Mouse (Mus musculus) heart, embryonic 11.5 days (tissue): ENCODE measurements around the gene Lgals2. TPM values are rescaled to one million over a fixed set of nuclear protein-coding genes. Genes with fewer than 3 reads are reported as not detected.

Experiments
- ATAC-seq: fragments of 200-750 bp; cut with Nextera tagmentation; replicated peaks from 2 replicates; pipeline ENCODE4 v1.8.0; 2017; ENCODE audit warnings: moderate library complexity; ENCODE audit not compliant: insufficient number of reproducible peaks, low FRiP score, low TSS enrichment
- H3K27ac ChIP-seq: fragments of 300-500 bp; sonication (generic); 2 replicates; pipeline ENCODE4 v1.5.1; 2014; ENCODE audit warnings: mild to moderate bottlenecking, low read depth, low read length
- H3K27me3 ChIP-seq: fragments of 300-500 bp; sonication (generic); 2 replicates; pipeline ENCODE4 v1.6.1; 2014; ENCODE audit warnings: mild to moderate bottlenecking, low read length, mixed read lengths; ENCODE audit not compliant: control insufficient read depth, insufficient read depth
- H3K36me3 ChIP-seq: fragments of 300-500 bp; sonication (generic); 2 replicates; pipeline ENCODE4 v1.6.1; 2014; ENCODE audit warnings: mild to moderate bottlenecking, low read length, moderate library complexity, mixed read lengths; ENCODE audit not compliant: control insufficient read depth, insufficient read depth
- H3K4me1 ChIP-seq: fragments of 300-500 bp; sonication (generic); 2 replicates; pipeline ENCODE4 v1.6.1; 2014; ENCODE audit warnings: low read length; ENCODE audit not compliant: control insufficient read depth, insufficient read depth
- H3K4me2 ChIP-seq: fragments of 300-500 bp; sonication (generic); 2 replicates; pipeline ENCODE4 v1.6.1; 2014; ENCODE audit warnings: mild to moderate bottlenecking, moderate library complexity
- H3K4me3 ChIP-seq: fragments of 300-500 bp; sonication (generic); 2 replicates; pipeline ENCODE4 v1.5.1; 2014; ENCODE audit warnings: low read depth, low read length
- H3K9ac ChIP-seq: fragments of 300-500 bp; sonication (generic); 2 replicates; pipeline ENCODE4 v1.6.1; 2014; ENCODE audit warnings: mild to moderate bottlenecking, low read depth, low read length, moderate library complexity
- H3K9me3 ChIP-seq: fragments of 300-500 bp; sonication (generic); replicated peaks from 2 replicates; pipeline ENCODE4 v1.6.1; 2016; ENCODE audit warnings: low read length; ENCODE audit not compliant: control insufficient read depth
- WGBS: fragments of 180-500 bp; shearing (Covaris S2); extraction: QIAGEN DNeasy Blood & Tissue Kit; methylation state at CpG from one replicate; pipeline ENCODE4 v1.1.7; 2014; ENCODE audit not compliant: insufficient replicate concordance; 5-methylcytosine and 5-hydroxymethylcytosine counted together
- microRNA-seq: library from miRNA; unstranded; fragments of <30 nt; microRNA quantifications from one replicate; pipeline ENCODE4, GENCODE M21; 2016; ENCODE audit warnings: borderline number of aligned reads
- polyA plus RNA-seq: library from polyadenylated mRNA; unstranded; fragments of >200 nt; fragmentation: Nextera tagmentation; extraction: Ambion mirVana; gene quantifications from 2 replicates; pipeline ENCODE4 v1.2.1, GENCODE M21; 2014

Gene Lgals2
- polyA plus RNA-seq, 1 experiment from 2014 or later: 0.49 TPM

- H3K27me3 ChIP-seq: peaks cover 36% of the 10 kb centered on the region
- H3K4me3 ChIP-seq: peak overlapping the region; percentile 69; the same call in 1 of the 2 replicates
- WGBS: 74% methylated on average over 9 of the region's 9 CpGs
- H3K36me3 ChIP-seq: no peaks in the 10 kb centered on the region
- no peak for ATAC-seq
- H3K4me2 ChIP-seq: peak overlapping the region; percentile 96
- H3K9me3 ChIP-seq: no peaks in the 10 kb centered on the region
- H3K27ac ChIP-seq: no peak overlapping the region
- H3K4me1 ChIP-seq: peaks cover 24% of the 10 kb centered on the region
- H3K9ac ChIP-seq: no peak overlapping the region
Observed at GRCm38 (mm10) chr15:78801571-78801970, 53.8 kb downstream of the Lgals2 start.

Small RNAs within 50 kb of the gene (microRNA-seq; reads per million reads assigned to microRNA genes)
- gene Mir6955: 0.41 reads per million

Other genes starting within 250 kb of the Lgals2 start
- gene Elfn2, start 136.8 kb downstream of the Lgals2 start, polyA plus RNA-seq: not detected in 2 replicates
- gene Mfng, start 82.1 kb downstream of the Lgals2 start, polyA plus RNA-seq: 3.0 and 3.7 TPM in 2 replicates
- 3.7 and 4.2 TPM in 2 replicates for gene Card10, start 52.5 kb downstream of the Lgals2 start, polyA plus RNA-seq
- 24.1 and 29.7 TPM in 2 replicates for gene Cdc42ep1, start 12.9 kb downstream of the Lgals2 start, polyA plus RNA-seq
- 29.3 and 31.7 TPM in 2 replicates for gene Gga1, start 21.7 kb upstream of the Lgals2 start, polyA plus RNA-seq
- gene Gm49510, start 44.1 kb upstream of the Lgals2 start, polyA plus RNA-seq: 0.23 and 0.47 TPM in 2 replicates
- gene Sh3bp1, start 44.2 kb upstream of the Lgals2 start, polyA plus RNA-seq: 25.0 and 29.3 TPM in 2 replicates
- gene Pdxp, start 58.4 kb upstream of the Lgals2 start, polyA plus RNA-seq: 24.3 and 25.7 TPM in 2 replicates
- 541 and 566 TPM in 2 replicates for gene Lgals1, start 71.2 kb upstream of the Lgals2 start, polyA plus RNA-seq
- 43.6 and 51.4 TPM in 2 replicates for gene Nol12, start 79.4 kb upstream of the Lgals2 start, polyA plus RNA-seq
- 49.5 and 57.8 TPM in 2 replicates for gene Triobp, start 92.2 kb upstream of the Lgals2 start, polyA plus RNA-seq
- 74.6 and 178 TPM in 2 replicates for gene H1f0, start 172.9 kb upstream of the Lgals2 start, polyA plus RNA-seq
- gene Galr3, start 186.4 kb upstream of the Lgals2 start, polyA plus RNA-seq: not detected in 2 replicates
- 28.2 and 28.7 TPM in 2 replicates for gene Ankrd54, start 207.4 kb upstream of the Lgals2 start, polyA plus RNA-seq
- 166 and 189 TPM in 2 replicates for gene Eif3l, start 219.7 kb upstream of the Lgals2 start, polyA plus RNA-seq